Mouse (Mus musculus) megakaryocyte-erythroid progenitor cell, adult 5 weeks (primary cell): ENCODE data around the gene Gm27235. TPM values are rescaled to one million over a fixed set of nuclear protein-coding genes. Genes with fewer than 3 reads are reported as not detected.

Experiments used
- polyA plus RNA-seq: library from polyadenylated mRNA; stranded (reverse); fragments of >175 nt; gene quantifications from 2 replicates; pipeline ENCODE4 v1.2.3, GENCODE M21; 2012

The Gm27235 gene
- polyA plus RNA-seq = not detected in 2 replicates

GRCm38 (mm10) chr9:35790001-35790400 is at the start of gene Gm27235, which contains the start of gene D730048I06Rik:
TSS of gene Gm27235 (minus strand) at chr9:35790101.
TSS of gene D730048I06Rik (minus strand) at chr9:35790112.

GRCm38 (mm10) chr9:35778009-35778408 is 11.9 kb downstream of the Gm27235 start, which contains the start of gene Gm17727:
TSS of gene Gm17727 (minus strand) at chr9:35778109.

DNA sequence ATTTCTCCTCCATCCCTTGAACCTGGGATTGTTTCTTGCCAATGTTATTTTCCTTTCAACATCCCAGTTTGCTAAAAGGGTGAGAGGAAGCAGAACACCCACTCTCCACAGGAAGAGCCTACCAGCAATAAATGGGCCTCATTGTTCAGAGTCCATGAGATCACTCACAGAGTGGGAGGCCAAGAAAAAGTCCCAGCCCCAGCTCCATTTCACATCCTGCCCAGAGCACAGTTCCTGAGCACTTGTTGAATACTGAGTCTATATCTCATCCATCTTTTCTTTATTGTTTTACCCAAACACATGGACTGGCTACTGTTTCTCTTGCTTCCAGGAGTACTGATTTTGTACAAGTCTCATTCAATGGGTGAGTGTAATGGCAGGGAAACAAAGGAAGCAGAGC is 49.2 kb downstream of the Gm27235 start, which contains the start of gene Gm17677:
Gene Gm17677 (plus strand): TSS at position 301 of the 400 bp plus-strand sequence.

Other genes starting within 250 kb of the Gm27235 start
- 0.03 and 0.04 TPM in 2 replicates for gene Ddx25, start 231.6 kb downstream of the Gm27235 start, polyA plus RNA-seq
- 1.00 and 1.1 TPM in 2 replicates for gene Pus3, start 231.5 kb downstream of the Gm27235 start, polyA plus RNA-seq
- gene Pate2, start 219.8 kb downstream of the Gm27235 start, polyA plus RNA-seq = 0.35 and 0.39 TPM in 2 replicates
- 1.5 and 2.6 TPM in 2 replicates for gene Hyls1, start 219.7 kb downstream of the Gm27235 start, polyA plus RNA-seq
- gene Pate4, start 178.2 kb downstream of the Gm27235 start, polyA plus RNA-seq = not detected in 2 replicates
- gene Pate3, start 141.9 kb downstream of the Gm27235 start, polyA plus RNA-seq = not detected in 2 replicates
- gene Pate1, start 102.7 kb downstream of the Gm27235 start, polyA plus RNA-seq = not detected in 2 replicates
- not detected in 2 replicates for gene Gm17677, start 49.1 kb downstream of the Gm27235 start, polyA plus RNA-seq
- gene Gm17727, start 12.0 kb downstream of the Gm27235 start, polyA plus RNA-seq = not detected in 2 replicates
- gene D730048I06Rik, start within 50 bp of the Gm27235 start, polyA plus RNA-seq = not detected in 2 replicates
- gene 9230110F15Rik, start 54.0 kb upstream of the Gm27235 start, polyA plus RNA-seq = not detected in 2 replicates
- not detected in 2 replicates for gene 9230113P08Rik, start 118.3 kb upstream of the Gm27235 start, polyA plus RNA-seq